Mouse (Mus musculus) gastrocnemius, adult 2 months (tissue): Measurements from ENCODE around the gene Polr3b. TPM values are rescaled to one million over a fixed set of nuclear protein-coding genes. Genes with fewer than 3 reads are reported as not detected.

ENCODE experiments used
- DNase-seq: peaks from one replicate; pipeline ENCODE4 v3.0.0; 2022
- H3K27ac ChIP-seq: fragments of 200-600 bp; 2 replicates; pipeline ENCODE4 v1.8.1; 2022; ENCODE audit warnings: mild to moderate bottlenecking
- H3K4me3 ChIP-seq: fragments of 200-600 bp; 2 replicates; pipeline ENCODE4 v1.8.1; 2022; ENCODE audit warnings: mild to moderate bottlenecking, moderate library complexity
- CTCF ChIP-seq: fragments of 200-600 bp; IDR thresholded peaks from 2 replicates; pipeline ENCODE4 v1.8.1; 2022; ENCODE audit warnings: antibody characterized with exemption, mild to moderate bottlenecking, moderate library complexity
- intact Hi-C: fragments of 180-260 bp; cut with DNase I; formaldehyde crosslinking; loops from one replicate; pipeline ENCODE4 v1.15.1; 2025
- total RNA-seq, 2 experiments: library from RNA; stranded (reverse); gene quantifications; 2 replicates each; pipeline ENCODE4 v1.2.3; 2021

Polr3b gene
- total RNA-seq, 2 experiments from 2014 or later, result 9.3 to 13.3 TPM

- H3K27ac ChIP-seq, result no peak overlapping the region
- intact Hi-C loops, result no loop called here
- H3K4me3 ChIP-seq, result no peak overlapping the region
- no peak for DNase-seq
- TF ChIP-seq CTCF, result no peak
Measured at GRCm38 (mm10) chr10:84615076-84615475, 7.0 kb upstream of the Polr3b start.

- TF ChIP-seq CTCF, result peak; percentile 51
- peak; percentile 34 for DNase-seq
- intact Hi-C loops, result no loop called here
Measured at GRCm38 (mm10) chr10:84631182-84631581, 9.1 kb downstream of the Polr3b start.

GRCm38 (mm10) chr10:84632005-84632404, 9.9 kb downstream of the Polr3b start:
- intact Hi-C loops, result no loop called here
- H3K27ac ChIP-seq, result no peak overlapping the region
- TF ChIP-seq CTCF, result no peak
- no peak for DNase-seq
- no peak overlapping the region for H3K4me3 ChIP-seq

More at GRCm38 (mm10) chr10:84631182-84631581, 9.1 kb downstream of the Polr3b start:
- Histone ChIP-seq H3K4me3 (no peak overlapping the region), H3K27ac (no peak overlapping the region)

GRCm38 (mm10) chr10:84636656-84637055, 14.6 kb downstream of the Polr3b start:
- intact Hi-C loops, result no loop called here
- no peak for TF ChIP-seq CTCF
- DNase-seq, result peak; percentile 66
- no peak overlapping the region for H3K4me3 ChIP-seq
- peak overlapping the region; percentile 60; the same call in 1 of the 2 replicates for H3K27ac ChIP-seq

- intact Hi-C loops, result no loop called here
- H3K4me3 ChIP-seq, result no peak overlapping the region
- no peak overlapping the region for H3K27ac ChIP-seq
- TF ChIP-seq CTCF, result no peak
- peak; percentile 54 for DNase-seq
Measured at GRCm38 (mm10) chr10:84638382-84638781, 16.3 kb downstream of the Polr3b start.

GRCm38 (mm10) chr10:84639525-84640287, 17.6 kb downstream of the Polr3b start:
- DNase-seq, result no peak
- no peak overlapping the region for H3K4me3 ChIP-seq
- intact Hi-C loops, result loop anchor here (2.0 to 5.0 kb wide), 3 partner anchors 197 to 405 kb away; no protein-coding TSS in a partner anchor
- H3K27ac ChIP-seq, result no peak overlapping the region
- TF ChIP-seq CTCF, result no peak

GRCm38 (mm10) chr10:84640861-84641260, 18.8 kb downstream of the Polr3b start:
- no peak for DNase-seq
- no peak overlapping the region for H3K4me3 ChIP-seq
- intact Hi-C loops, result loop anchor here (2.0 to 5.0 kb wide), 3 partner anchors 196 to 404 kb away; no protein-coding TSS in a partner anchor
- no peak overlapping the region for H3K27ac ChIP-seq
- TF ChIP-seq CTCF, result no peak

GRCm38 (mm10) chr10:84641576-84641975, 19.5 kb downstream of the Polr3b start:
- DNase-seq, result no peak
- no peak overlapping the region for H3K27ac ChIP-seq
- peak; percentile 47 for TF ChIP-seq CTCF
- H3K4me3 ChIP-seq, result no peak overlapping the region
- intact Hi-C loops, result loop anchor here (2.0 to 5.0 kb wide), 3 partner anchors 195 to 403 kb away; no protein-coding TSS in a partner anchor

- intact Hi-C loops, result no loop called here
- no peak for DNase-seq
- H3K4me3 ChIP-seq, result no peak overlapping the region
- H3K27ac ChIP-seq, result no peak overlapping the region
- no peak for TF ChIP-seq CTCF
Measured at GRCm38 (mm10) chr10:84645940-84646339, 23.8 kb downstream of the Polr3b start.

GRCm38 (mm10) chr10:84646506-84647102, 24.5 kb downstream of the Polr3b start:
- Histone ChIP-seq H3K4me3 (no peak overlapping the region; the same call in 1 of the 2 replicates), H3K27ac (no peak overlapping the region)
- no peak for DNase-seq
- TF ChIP-seq CTCF, result no peak
- intact Hi-C loops, result no loop called here

- Histone ChIP-seq H3K4me3 (no peak overlapping the region), H3K27ac (no peak overlapping the region)
- intact Hi-C loops, result no loop called here
- no peak for TF ChIP-seq CTCF
- DNase-seq, result no peak
Measured at GRCm38 (mm10) chr10:84647264-84647663, 25.2 kb downstream of the Polr3b start.

- TF ChIP-seq CTCF, result no peak
- H3K27ac ChIP-seq, result no peak overlapping the region
- no peak overlapping the region for H3K4me3 ChIP-seq
- intact Hi-C loops, result no loop called here
- no peak for DNase-seq
Measured at GRCm38 (mm10) chr10:84648911-84649310, 26.8 kb downstream of the Polr3b start.

GRCm38 (mm10) chr10:84654029-84654428, 31.9 kb downstream of the Polr3b start:
- no peak for DNase-seq
- intact Hi-C loops, result no loop called here
- Histone ChIP-seq H3K4me3 (no peak overlapping the region), H3K27ac (peak overlapping the region; percentile 43; the same call in 1 of the 2 replicates)
- no peak for TF ChIP-seq CTCF
